Mouse (Mus musculus): ENCODE data around the gene Spata4. TPM values are rescaled to one million over a fixed set of nuclear protein-coding genes. Genes with fewer than 3 reads are reported as not detected.
"Not testable (repeated sequence)": the region's sequence is repeated elsewhere in the genome, so short reads cannot be mapped to it uniquely, and the experiment has no call there.

Spata4 gene
- polyA plus RNA-seq, 1 experiment from 2014 or later = not detected

DNA sequence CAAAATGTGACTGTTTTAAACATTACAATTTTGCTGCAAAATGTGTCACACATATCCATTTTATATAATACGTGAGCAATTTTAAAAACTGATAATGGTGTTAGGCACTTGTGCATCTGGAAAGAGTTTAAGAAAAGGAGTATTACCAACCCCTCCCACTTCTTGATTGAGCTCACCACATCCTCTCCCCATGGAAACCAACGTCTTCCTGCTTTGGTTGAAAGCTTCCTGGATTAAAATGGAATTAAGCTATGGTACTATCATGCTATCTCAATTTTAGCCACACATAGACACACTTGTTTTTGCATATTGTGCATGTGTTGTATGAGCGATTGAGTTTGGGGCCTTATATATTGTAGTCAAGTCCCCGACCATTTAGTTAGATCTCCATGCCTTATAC is 2.9 kb downstream of the Spata4 start:
- 73% methylated on average over 4 of the region's 4 CpGs for WGBS

DNA sequence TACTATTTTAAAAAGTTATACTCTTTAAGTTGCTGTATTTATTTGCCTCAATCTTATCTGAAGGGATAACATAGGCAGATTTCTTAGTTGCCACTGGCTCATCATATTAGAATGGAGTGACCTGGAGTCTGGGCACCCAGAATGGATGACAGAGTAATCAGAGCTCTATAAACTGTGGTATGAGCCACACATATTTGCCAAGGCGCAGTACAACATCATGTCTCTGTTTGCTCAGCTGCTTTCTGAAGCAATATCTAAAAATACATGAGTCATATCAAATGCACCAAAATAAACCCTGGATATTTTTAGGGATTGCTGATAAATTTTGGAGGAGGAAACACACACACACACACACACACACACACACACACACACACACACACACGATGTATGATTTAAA is 8.8 kb downstream of the Spata4 start:
- Histone ChIP-seq H3K4me3 (no peak overlapping the region), H3K9me3 (no peaks in the 10 kb centered on the region), H3K4me1 (no peaks in the 10 kb centered on the region), H3K27ac (no peak overlapping the region), H3K27me3 (ENCODE audit: insufficient read depth, poor library complexity, severe bottlenecking) (no peaks in the 10 kb centered on the region), H3K36me3 (no peaks in the 10 kb centered on the region)
- no peak for DNase-seq (ENCODE audit: low spot score)
- 69% methylated on average over 2 of the region's 2 CpGs for WGBS

More for the DNA sequence above, 2.9 kb downstream of the Spata4 start:
- no peak overlapping the region for H3K27ac ChIP-seq
- peaks cover 6% of the 10 kb centered on the region for H3K4me1 ChIP-seq
- H3K36me3 ChIP-seq = no peaks in the 10 kb centered on the region
- no peaks in the 10 kb centered on the region for H3K9me3 ChIP-seq
- H3K27me3 ChIP-seq (ENCODE audit: insufficient read depth, poor library complexity, severe bottlenecking) = no peaks in the 10 kb centered on the region
- no peak overlapping the region for H3K4me3 ChIP-seq
- no peak for DNase-seq (ENCODE audit: low spot score)

DNA sequence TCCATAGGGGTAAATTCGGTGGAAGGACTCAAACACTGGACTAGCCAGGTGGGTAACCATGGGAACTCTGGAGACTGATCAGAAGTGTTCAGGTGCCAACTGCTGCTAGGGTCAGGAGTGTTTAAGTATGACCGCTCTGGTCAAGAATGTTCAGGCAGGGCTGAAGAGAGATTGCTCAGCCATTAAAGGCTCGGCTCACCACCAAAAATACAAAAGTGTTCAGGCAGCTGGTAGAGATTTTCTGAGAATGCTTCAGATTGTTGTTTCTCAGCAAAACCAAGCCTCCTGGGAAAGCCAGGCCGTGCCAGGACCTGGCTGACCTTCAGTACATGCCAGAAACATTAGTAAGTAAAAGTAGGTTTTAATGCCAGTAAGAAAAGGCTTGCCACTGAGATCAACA is 9.7 kb downstream of the Spata4 start:
- 71% methylated on average over 4 of the region's 4 CpGs for WGBS
- no peak overlapping the region for H3K4me3 ChIP-seq
- no peaks in the 10 kb centered on the region for H3K9me3 ChIP-seq
- no peaks in the 10 kb centered on the region for H3K27me3 ChIP-seq (ENCODE audit: insufficient read depth, poor library complexity, severe bottlenecking)
- no peaks in the 10 kb centered on the region for H3K4me1 ChIP-seq
- no peaks in the 10 kb centered on the region for H3K36me3 ChIP-seq
- no peak for DNase-seq (ENCODE audit: low spot score)
- H3K27ac ChIP-seq = no peak overlapping the region

DNA sequence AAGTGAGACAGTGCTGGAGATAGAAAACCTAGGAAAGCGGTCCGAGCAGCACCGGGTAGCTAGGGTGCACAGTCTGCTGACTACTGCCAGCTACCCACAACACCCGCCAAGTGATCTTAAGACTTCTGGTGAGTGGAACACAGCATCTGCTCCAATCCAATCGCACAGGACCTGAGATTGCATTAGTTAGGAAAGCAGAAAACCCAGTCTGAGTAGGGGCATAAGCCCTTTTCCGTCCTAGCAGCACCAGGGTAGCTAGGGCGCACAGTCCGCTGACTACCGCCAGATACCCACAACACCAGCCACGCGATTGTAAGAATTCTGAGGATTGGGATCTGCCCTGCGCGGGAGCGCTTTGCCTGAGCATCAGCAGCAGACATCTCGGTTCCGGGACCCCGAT is 16.1 kb downstream of the Spata4 start:
- H3K9me3 ChIP-seq; H3K27me3 ChIP-seq (ENCODE audit: insufficient read depth, poor library complexity, severe bottlenecking); H3K4me1 ChIP-seq; H3K27ac ChIP-seq; DNase-seq (ENCODE audit: low spot score); H3K4me3 ChIP-seq; H3K36me3 ChIP-seq: not testable (repeated sequence)
- 72% methylated on average over 17 of the region's 17 CpGs for WGBS

DNA sequence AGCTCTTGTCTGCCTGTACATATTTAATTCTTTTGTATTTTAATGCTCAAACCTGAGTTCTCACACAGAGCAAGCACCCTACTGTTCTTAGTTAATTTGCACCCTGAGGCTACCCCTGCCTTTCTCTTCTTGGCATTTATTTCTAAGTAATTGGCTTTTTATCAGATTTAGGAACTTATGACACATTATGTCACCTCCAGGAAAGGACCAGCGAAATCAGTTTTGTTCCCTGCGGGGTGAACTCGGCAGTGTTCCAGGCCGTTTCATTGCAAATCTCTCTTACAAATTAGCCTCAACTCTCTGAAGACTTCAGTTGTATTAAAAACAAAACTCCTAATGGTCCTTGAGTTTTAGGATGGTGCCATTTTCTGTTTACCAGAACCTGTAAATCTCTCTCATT is 38.1 kb downstream of the Spata4 start:
- Histone ChIP-seq H3K4me3 (no peak overlapping the region), H3K27me3 (ENCODE audit: insufficient read depth, poor library complexity, severe bottlenecking) (no peaks in the 10 kb centered on the region), H3K4me1 (no peaks in the 10 kb centered on the region), H3K27ac (no peak overlapping the region), H3K9me3 (no peaks in the 10 kb centered on the region), H3K36me3 (no peaks in the 10 kb centered on the region)
- DNase-seq (ENCODE audit: low spot score) = no peak
- 81% methylated on average over 4 of the region's 4 CpGs for WGBS

Other genes with a start within 250 kb of the Spata4 start
- gene Asb5, start 71.2 kb upstream of the Spata4 start, polyA plus RNA-seq (2016; fragmentation: Nextera tagmentation; extraction: Ambion mirVana) = 5.0 and 6.8 TPM in 2 replicates
- gene Spcs3, start 70.8 kb upstream of the Spata4 start, polyA plus RNA-seq (2016; fragmentation: Nextera tagmentation; extraction: Ambion mirVana) = 94.8 and 96.7 TPM in 2 replicates

All from heart, embryonic 10.5 days (tissue).